Mouse (Mus musculus) kidney, adult 8-10 months (tissue): ENCODE measurements around the gene Secisbp2l.

ENCODE experiments used
- DNase-seq, 2 experiments: peaks; one replicate each; pipeline ENCODE4 v3.0.0; 2022

The Secisbp2l gene

GRCm38 (mm10) chr2:125704907-125705631 is 77.6 kb downstream of the Secisbp2l start:
- DNase-seq: no peak

GRCm38 (mm10) chr2:125702851-125703250 is 79.8 kb downstream of the Secisbp2l start:
- no peak for DNase-seq

DNA sequence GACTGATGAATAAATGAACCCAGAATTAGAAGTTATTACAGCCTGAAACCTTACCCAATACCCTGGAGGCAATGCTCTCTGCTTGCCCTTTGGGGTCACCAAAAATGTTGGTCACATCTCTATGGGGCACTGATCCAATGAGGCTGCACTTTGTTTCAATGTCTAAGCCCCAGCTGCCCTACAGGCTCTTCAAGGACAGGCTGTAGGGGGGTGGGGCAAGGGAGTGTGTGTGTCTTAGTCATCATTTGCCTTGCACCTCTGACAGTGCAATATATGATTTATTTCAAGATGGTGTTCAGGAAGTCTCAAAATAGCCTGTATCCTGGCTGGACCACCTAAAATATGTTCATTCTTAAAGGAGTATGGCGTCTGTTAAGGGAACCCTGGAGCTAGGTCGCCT is 81.1 kb downstream of the Secisbp2l start:
- DNase-seq: no peak

DNA sequence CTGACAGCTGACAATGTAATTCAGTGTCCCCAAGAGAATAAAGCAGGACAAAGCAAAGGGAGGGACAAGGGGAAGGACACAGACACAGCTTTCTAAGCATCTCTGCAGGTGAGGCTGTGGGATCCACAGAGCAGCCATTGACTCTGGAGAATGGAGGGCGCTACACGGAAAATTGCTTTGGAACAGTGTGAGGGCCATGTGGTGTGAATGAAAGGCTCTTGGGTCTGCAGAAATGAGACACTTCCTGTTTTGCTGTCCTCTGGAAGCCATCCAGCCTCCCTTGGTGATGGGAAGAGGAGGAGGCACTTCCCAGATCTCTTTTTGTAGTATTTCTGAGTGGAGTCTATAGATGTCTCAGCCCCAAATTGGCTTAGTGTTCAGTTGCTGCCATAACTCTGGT is 86.5 kb downstream of the Secisbp2l start:
- peak; percentile 6 to 13 for DNase-seq

GRCm38 (mm10) chr2:125694798-125695197 is 87.9 kb downstream of the Secisbp2l start:
- DNase-seq: no peak

- no peak for DNase-seq
These were observed 90.7 kb downstream of the Secisbp2l start for GRCm38 (mm10) chr2:125692010-125692409.
